Mouse (Mus musculus) gastrocnemius, postnatal 14 days (tissue): Measurements from ENCODE around the gene Tgfbr3. TPM values are rescaled to one million over a fixed set of nuclear protein-coding genes. Genes with fewer than 3 reads are reported as not detected.

Experiments used
- DNase-seq: peaks from one replicate; pipeline ENCODE4 v3.0.0; 2021; ENCODE audit warnings: mixed read lengths
- intact Hi-C: fragments of 180-260 bp; cut with DNase I; formaldehyde crosslinking; loops from one replicate; pipeline ENCODE4 v1.15.1; 2025; ENCODE audit warnings: low total_unique reads
- total RNA-seq, 2 experiments: library from RNA; stranded (reverse); gene quantifications; 2 replicates each; pipeline ENCODE4 v1.2.3; 2021

Gene Tgfbr3
- total RNA-seq, 2 experiments from 2014 or later = 31.6 to 32.7 TPM

DNA sequence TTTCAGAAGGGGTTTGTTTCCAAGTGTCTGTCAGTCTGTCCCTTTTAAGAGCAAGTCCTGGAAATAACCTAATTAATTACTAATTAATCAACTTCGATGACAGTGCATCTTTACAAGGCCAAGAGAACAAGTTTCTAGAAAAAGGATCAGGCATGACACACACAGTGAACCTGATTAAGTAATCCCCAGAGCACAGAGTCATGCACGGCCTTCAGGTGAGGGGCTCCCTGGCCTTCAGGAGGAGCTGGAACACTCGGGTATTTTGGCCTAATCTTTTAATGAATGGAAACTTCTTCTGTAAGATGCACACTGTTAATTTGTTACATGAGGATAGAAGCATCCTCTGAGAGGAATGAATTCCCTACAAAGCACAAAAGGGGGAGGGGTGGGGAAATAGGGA is 215.9 kb downstream of the Tgfbr3 start:
- DNase-seq = no peak
- intact Hi-C loops = no loop called here

DNA sequence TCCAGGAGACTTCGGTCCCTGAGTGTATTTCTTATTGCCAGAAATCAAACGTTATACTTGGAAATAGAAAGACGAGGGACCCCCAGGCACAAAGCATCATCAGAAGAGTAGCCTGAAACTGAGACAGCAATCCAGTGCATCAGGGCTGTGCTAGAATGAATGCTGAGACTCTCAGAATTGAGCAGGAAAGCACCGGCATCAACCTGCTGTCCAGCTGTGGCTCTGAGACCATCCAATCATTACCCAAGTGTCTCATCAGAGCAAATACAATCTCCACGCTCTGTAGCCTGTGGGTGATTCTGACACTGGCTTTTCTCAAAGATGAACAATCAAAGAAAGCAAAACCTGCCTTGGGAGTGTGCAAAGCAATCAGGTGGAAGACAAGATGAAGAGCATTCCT is 221.3 kb downstream of the Tgfbr3 start:
- intact Hi-C loops = loop anchor here (2.0 kb wide), 1 partner anchor 49 kb away; no protein-coding TSS in a partner anchor
- no peak for DNase-seq

DNA sequence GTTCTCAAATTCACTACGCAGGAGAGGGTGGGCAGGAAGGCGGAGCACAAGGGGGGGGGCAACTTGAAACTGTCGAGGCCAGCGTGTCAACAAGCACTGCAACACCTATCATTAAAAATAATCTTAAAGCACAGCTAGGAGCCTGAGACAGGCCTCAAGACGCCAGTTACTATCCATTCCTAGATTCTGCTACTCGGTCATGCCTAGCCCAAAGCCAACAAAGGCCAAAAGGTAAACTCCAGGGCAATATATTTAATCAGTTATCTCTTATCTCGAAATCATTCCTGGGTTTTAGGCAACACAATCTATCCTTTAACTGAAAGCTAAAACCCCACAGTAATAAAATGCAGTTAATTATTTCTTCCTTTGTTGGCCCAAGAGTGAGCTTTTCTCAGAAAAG is 221.9 kb downstream of the Tgfbr3 start:
- no peak for DNase-seq
- intact Hi-C loops = no loop called here

DNA sequence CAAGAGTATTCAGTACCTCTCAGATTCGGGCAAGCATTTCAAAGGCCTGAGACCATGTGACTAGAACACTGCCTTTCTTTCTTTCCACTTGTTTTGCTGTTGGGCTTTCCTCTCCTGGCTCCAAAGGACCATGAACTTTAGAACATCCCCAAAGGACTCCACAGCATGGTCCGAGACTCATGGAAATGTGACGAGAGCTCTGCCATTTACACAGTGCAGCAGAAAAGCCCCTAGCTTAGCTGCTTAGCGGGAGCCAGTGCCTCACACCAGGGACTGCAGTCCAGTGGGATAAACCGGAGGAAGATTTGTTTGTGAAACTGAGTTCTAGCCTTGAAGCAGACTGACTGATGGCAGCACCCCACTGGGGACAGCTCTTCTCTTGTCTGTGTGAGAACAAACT is 224.5 kb downstream of the Tgfbr3 start:
- DNase-seq = no peak
- intact Hi-C loops = no loop called here

DNA sequence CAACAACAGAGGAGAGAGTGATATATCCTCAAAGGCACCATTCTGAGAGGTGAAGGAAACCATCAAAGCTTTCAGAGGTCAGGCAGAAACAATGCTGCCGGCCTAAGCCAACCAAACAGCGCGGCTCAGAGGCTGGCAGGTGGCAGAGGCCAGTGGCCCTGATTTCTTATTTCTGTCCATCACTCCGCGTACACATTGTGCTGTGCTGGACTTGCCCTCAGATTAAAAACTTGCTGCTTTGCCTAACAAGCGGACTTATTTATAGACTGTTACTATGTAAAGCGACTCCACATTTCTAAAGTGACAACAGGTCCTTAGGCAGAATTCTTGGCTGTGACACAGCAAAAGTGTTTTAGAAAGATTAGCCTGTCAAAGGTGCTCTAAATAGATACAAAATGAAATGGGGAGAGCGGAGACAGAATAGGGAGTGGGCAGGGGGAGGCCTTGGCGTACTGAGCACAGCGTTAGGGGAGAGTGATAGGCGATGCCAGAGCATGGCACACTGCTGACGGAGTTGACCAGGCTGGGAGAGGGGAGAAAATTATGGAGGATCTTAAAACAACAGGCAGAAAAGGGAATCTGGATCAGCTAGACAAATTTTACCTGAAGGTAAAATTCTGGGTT is 227.1 kb downstream of the Tgfbr3 start:
- intact Hi-C loops = no loop called here
- DNase-seq = no peak

DNA sequence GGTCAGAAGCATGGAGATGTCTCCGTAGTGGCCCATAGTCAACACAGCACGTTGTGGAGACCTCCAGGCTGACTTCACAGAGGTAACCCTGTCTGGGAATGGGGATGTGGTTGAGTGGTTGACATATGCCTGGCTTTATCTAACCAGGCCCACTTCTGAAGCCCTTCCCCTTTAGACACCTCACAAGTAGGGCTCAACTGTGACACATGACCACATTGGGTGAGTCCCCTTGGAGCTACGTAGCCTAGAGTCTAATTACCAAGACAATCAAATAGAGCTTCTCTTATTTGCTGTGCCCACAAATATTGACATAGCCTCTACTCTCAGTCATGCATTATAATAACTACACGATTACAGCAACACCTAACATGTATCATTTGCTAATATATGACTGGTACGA is 229.9 kb downstream of the Tgfbr3 start:
- DNase-seq = no peak

DNA sequence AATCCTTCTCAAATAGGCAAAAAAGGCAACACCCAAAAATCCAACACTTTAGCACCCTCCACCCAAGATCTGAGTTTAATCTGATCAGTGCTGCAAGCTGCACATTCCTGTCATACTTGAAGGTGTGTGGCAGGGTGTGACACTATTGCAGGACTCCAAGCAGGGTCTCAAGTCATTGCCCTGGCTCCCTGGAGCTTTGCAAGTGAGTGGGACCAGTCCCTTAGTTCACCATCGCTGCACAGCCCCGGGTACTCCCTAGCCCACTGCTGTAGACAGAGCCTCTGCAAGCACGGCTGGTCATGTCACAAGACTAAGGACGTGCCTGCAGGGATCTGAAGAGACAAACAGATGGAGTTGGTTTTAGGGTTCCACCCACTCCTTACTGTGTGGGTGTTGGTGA is 230.8 kb downstream of the Tgfbr3 start:
- no peak for DNase-seq
- intact Hi-C loops = no loop called here

More for the DNA sequence above, 229.9 kb downstream of the Tgfbr3 start:
- intact Hi-C loops = no loop called here

Other genes with a start within 250 kb of the Tgfbr3 start
- gene Brdt, start 41.5 kb upstream of the Tgfbr3 start, total RNA-seq = 1 to 10 TPM; 2.4 TPM
- 1 to 10 TPM; 1.4 to 1.7 TPM for gene Ephx4, start 113.1 kb upstream of the Tgfbr3 start, total RNA-seq
- gene Lpcat2b, start 141.9 kb upstream of the Tgfbr3 start, total RNA-seq = not detected
- gene Btbd8, start 148.4 kb upstream of the Tgfbr3 start, total RNA-seq = 10 to 100 TPM in 1 of 2 experiments, 1 to 10 TPM in 1; 9.8 to 16.1 TPM
- gene Gm42669, start 218.0 kb upstream of the Tgfbr3 start, total RNA-seq = not detected
- not detected for gene 1700028K03Rik, start 245.1 kb upstream of the Tgfbr3 start, total RNA-seq